Mouse (Mus musculus): ENCODE measurements around the gene Il21r. TPM values are rescaled to one million over a fixed set of nuclear protein-coding genes. Genes with fewer than 3 reads are reported as not detected.

Il21r gene
- total and polyA plus RNA-seq, 3 experiments = 0.06 TPM; not detected in 2

DNA sequence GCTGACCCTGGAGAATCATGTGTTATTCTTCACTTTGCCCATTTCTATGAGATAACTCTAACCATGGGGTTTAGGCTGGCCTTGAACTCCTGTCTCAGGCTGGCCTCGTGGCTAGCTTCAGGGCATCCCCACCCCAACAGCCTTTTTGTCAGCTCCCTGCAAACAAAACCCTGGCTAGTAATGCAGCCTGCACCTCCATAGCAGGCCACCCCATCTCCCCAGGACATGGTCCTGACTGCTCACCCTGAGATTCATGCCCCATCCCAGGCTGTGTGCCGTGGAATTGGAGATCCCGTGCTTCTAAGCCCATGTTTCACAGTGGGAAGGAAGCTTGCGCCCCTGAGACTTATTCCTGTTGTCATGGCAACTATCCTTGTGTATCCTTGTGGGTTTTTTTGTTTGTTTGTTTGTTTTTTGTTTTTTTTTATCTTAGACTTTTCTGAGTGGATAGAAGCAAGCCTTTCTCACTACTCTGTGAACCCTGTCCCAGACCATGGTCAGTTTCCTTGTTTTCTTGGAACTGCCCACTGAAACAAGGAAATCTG is 44.8 kb upstream of the Il21r start:
- H3K27me3 ChIP-seq (ENCODE audit: control insufficient read depth in 1 of 2, insufficient read depth in 2 of 2, low read length in 2 of 2) = no peaks in the 10 kb centered on the region
- H3K9me3 ChIP-seq (replicated peaks; ENCODE audit: insufficient read depth, low read length) = no peaks in the 10 kb centered on the region
- H3K4me3 ChIP-seq (ENCODE audit: control insufficient read depth in 1 of 2, insufficient read depth in 1 of 2, low read depth in 2 of 2, low read length in 2 of 2) = no peak overlapping the region
- TF ChIP-seq ETS1 (IDR thresholded peaks at IDR 0.05; ENCODE audit: low read depth, low read length) = no peak
- TF ChIP-seq BHLHE40 (IDR thresholded peaks at IDR 0.05; ENCODE audit: borderline replicate concordance, low read depth, low read length) = no peak
- no peak for TF ChIP-seq TAL1 (IDR thresholded peaks at IDR 0.05; ENCODE audit: low read length)
- no peak for TF ChIP-seq E2F4 (IDR thresholded peaks at IDR 0.05; ENCODE audit: borderline replicate concordance, low read depth, low read length)
- no peak for TF ChIP-seq GATA1 (IDR thresholded peaks at IDR 0.05; ENCODE audit: low read depth, low read length)
- no peak for TF ChIP-seq CHD1 (IDR thresholded peaks at IDR 0.05; ENCODE audit: low read depth, low read length)
- TF ChIP-seq USF1 (IDR thresholded peaks at IDR 0.05; ENCODE audit: low read depth, low read length) = no peak
- TF ChIP-seq MAZ (IDR thresholded peaks at IDR 0.05; ENCODE audit: low read depth, low read length) = no peak
- TF ChIP-seq POLR2A (IDR thresholded peaks at IDR 0.05; ENCODE audit: control insufficient read depth in 1 of 2, insufficient read depth in 1 of 2, low read depth in 1 of 2, low read length in 2 of 2, poor library complexity in 1 of 2) = no peak
- TF ChIP-seq SMC3 (IDR thresholded peaks at IDR 0.05; ENCODE audit: low read depth, low read length) = no peak
- TF ChIP-seq NRF1 (IDR thresholded peaks at IDR 0.05; ENCODE audit: insufficient read depth, low read depth, low read length, poor library complexity, severe bottlenecking) = no peak
- no peak for TF ChIP-seq ZMIZ1 (IDR thresholded peaks at IDR 0.05; ENCODE audit: low read depth, low read length)
- TF ChIP-seq ZNF384 (IDR thresholded peaks at IDR 0.05; ENCODE audit: low read depth, low read length) = no peak
- no peak for TF ChIP-seq MAX (IDR thresholded peaks at IDR 0.05; ENCODE audit: low read length)
- TF ChIP-seq ZKSCAN1 (IDR thresholded peaks at IDR 0.05; ENCODE audit: low read depth, low read length) = no peak
- TF ChIP-seq MYC (IDR thresholded peaks at IDR 0.05; ENCODE audit: low read depth, low read length) = no peak
- no peak for TF ChIP-seq MYB (IDR thresholded peaks at IDR 0.05; ENCODE audit: low read depth, low read length)
- peaks cover 0 to 16% of the 10 kb centered on the region in 2 experiments; a peak in 2 of 4 replicates for H3K36me3 ChIP-seq (ENCODE audit: control insufficient read depth in 1 of 2, insufficient read depth in 2 of 2, low read length in 2 of 2)
- peaks cover 9 to 44% of the 10 kb centered on the region in 2 experiments for H3K4me1 ChIP-seq (ENCODE audit: control insufficient read depth in 1 of 2, insufficient read depth in 2 of 2, low read length in 2 of 2)
- no peak overlapping the region for H3K9ac ChIP-seq (ENCODE audit: control insufficient read depth, low read depth, low read length, poor library complexity, severe bottlenecking)
- DNase-seq (ENCODE audit: low read depth, low spot score) = no peak
- no peaks in the 10 kb centered on the region for H3K79me2 ChIP-seq (ENCODE audit: control insufficient read depth, insufficient read depth, low read length, poor library complexity)
- H3K27ac ChIP-seq (ENCODE audit: control insufficient read depth, low read depth, low read length) = no peak overlapping the region

DNA sequence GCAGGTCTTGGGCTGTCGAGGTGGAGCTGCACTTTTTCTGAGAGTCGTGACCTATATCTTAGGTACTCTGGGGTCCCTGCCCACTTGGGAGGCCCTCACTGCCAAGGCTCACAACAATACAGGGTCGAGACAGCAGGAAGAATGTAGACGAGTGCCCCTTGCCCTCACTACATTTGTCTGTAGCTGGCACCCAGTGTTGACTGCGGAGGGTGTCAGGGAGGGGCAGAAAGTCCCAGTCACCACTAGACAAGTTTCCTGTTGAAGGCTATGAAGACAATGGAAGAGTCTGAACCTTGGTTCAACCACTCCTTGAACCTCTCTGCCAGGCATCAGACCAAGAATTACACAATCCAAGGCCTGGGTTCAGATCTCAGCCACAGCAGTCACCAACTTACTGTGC is 44.2 kb upstream of the Il21r start:
- H3K36me3 ChIP-seq (ENCODE audit: control insufficient read depth in 1 of 2, insufficient read depth in 2 of 2, low read length in 2 of 2) = peaks cover 0 to 16% of the 10 kb centered on the region in 2 experiments; a peak in 2 of 4 replicates
- TF ChIP-seq MAFK (IDR thresholded peaks at IDR 0.05; ENCODE audit: borderline replicate concordance, low read depth, low read length) (no peak), EP300 (IDR thresholded peaks at IDR 0.05; ENCODE audit: low read depth in 1 of 2, low read length in 2 of 2) (no peak), MYC (IDR thresholded peaks at IDR 0.05; ENCODE audit: low read depth, low read length) (no peak), JUND (IDR thresholded peaks at IDR 0.05; ENCODE audit: low read depth, low read length) (no peak), MXI1 (IDR thresholded peaks at IDR 0.05; ENCODE audit: low read depth, low read length) (no peak), ZNF384 (IDR thresholded peaks at IDR 0.05; ENCODE audit: low read depth, low read length) (no peak), MAX (IDR thresholded peaks at IDR 0.05; ENCODE audit: low read length) (no peak), MAZ (IDR thresholded peaks at IDR 0.05; ENCODE audit: low read depth, low read length) (no peak), ZC3H11A (IDR thresholded peaks at IDR 0.05; ENCODE audit: low read depth, low read length) (no peak), TAL1 (IDR thresholded peaks at IDR 0.05; ENCODE audit: low read length) (no peak), TCF12 (IDR thresholded peaks at IDR 0.05; ENCODE audit: low read depth, low read length) (no peak), CTCF (IDR thresholded peaks at IDR 0.05 in 2 of 3, conservative IDR thresholded peaks at IDR 0.05 in 1 of 3; ENCODE audit: control insufficient read depth in 1 of 3, insufficient read depth in 1 of 3, low read depth in 2 of 3, low read length in 3 of 3, poor library complexity in 1 of 3, severe bottlenecking in 1 of 3) (no peak), NRF1 (IDR thresholded peaks at IDR 0.05; ENCODE audit: insufficient read depth, low read depth, low read length, poor library complexity, severe bottlenecking) (no peak), NELFE (IDR thresholded peaks at IDR 0.05; ENCODE audit: low read depth, low read length) (no peak), CHD2 (IDR thresholded peaks at IDR 0.05; ENCODE audit: low read length) (no peak), MEF2A (IDR thresholded peaks at IDR 0.05; ENCODE audit: extremely low read depth, insufficient replicate concordance, low read depth, low read length, poor library complexity, severe bottlenecking) (no peak), POLR2A (IDR thresholded peaks at IDR 0.05; ENCODE audit: control insufficient read depth in 1 of 2, insufficient read depth in 1 of 2, low read depth in 1 of 2, low read length in 2 of 2, poor library complexity in 1 of 2) (no peak), ETS1 (IDR thresholded peaks at IDR 0.05; ENCODE audit: low read depth, low read length) (no peak)
- H3K4me3 ChIP-seq (ENCODE audit: control insufficient read depth in 1 of 2, insufficient read depth in 1 of 2, low read depth in 2 of 2, low read length in 2 of 2) = no peak overlapping the region
- DNase-seq (ENCODE audit: low read depth, low spot score) = no peak
- no peaks in the 10 kb centered on the region for H3K27me3 ChIP-seq (ENCODE audit: control insufficient read depth in 1 of 2, insufficient read depth in 2 of 2, low read length in 2 of 2)
- H3K9me3 ChIP-seq (replicated peaks; ENCODE audit: insufficient read depth, low read length) = no peaks in the 10 kb centered on the region
- H3K9ac ChIP-seq (ENCODE audit: control insufficient read depth, low read depth, low read length, poor library complexity, severe bottlenecking) = no peak overlapping the region
- peaks cover 9 to 44% of the 10 kb centered on the region in 2 experiments for H3K4me1 ChIP-seq (ENCODE audit: control insufficient read depth in 1 of 2, insufficient read depth in 2 of 2, low read length in 2 of 2)
- no peak overlapping the region for H3K27ac ChIP-seq (ENCODE audit: control insufficient read depth, low read depth, low read length)
- H3K79me2 ChIP-seq (ENCODE audit: control insufficient read depth, insufficient read depth, low read length, poor library complexity) = no peaks in the 10 kb centered on the region
